Mouse (Mus musculus): ENCODE data around the gene Krtap3-2.
"Not testable (repeated sequence)": the region's sequence is repeated elsewhere in the genome, so short reads cannot be mapped to it uniquely, and the experiment has no call there.

Gene Krtap3-2

DNA sequence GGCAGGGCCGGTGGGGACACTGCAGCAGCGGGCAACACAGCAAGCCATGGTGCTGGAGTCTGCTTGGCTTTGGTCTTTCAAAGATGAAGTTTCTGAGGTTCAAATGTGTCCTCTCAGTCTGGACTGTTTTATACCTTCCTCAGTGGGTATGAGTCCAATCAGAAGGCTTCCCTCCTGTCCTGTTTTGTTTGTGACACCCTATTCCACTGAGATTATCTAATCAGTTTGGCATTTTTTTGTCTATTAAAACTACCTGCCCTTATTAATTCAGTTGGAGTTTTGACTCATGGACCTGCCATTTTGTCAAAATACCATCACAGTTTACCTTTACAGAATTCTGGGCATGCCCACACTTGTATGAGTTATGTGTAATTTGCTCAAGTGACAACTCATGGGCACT is at the start of gene Krtap3-2:
Gene Krtap3-2 (minus strand): TSS at position 101 of the 400 bp plus-strand sequence.
- DNase-seq = no peak

DNA sequence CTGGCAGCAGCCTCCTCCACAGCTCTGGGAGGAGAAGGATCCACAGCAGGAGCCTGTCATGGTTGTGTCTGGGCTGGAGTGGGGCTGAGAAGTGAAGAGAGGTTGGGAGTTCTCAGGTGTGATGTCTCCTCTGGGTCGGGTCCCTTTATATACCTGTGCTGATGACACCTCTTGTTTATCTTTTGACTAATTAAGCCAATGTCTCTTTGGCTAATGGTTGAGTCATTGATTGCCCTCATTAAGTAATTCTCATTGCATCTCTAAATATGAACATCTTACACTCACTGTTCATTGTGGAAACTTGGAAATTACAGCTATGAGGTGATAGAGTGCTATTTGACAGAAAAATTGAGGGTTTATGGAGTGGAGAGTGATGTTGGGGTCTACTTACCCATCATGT is 46.6 kb upstream of the Krtap3-2 start, which contains the start of gene Gm11938:
Gene Gm11938 (minus strand): TSS at position 101 of the 400 bp plus-strand sequence.
- not testable (repeated sequence) for DNase-seq

DNA sequence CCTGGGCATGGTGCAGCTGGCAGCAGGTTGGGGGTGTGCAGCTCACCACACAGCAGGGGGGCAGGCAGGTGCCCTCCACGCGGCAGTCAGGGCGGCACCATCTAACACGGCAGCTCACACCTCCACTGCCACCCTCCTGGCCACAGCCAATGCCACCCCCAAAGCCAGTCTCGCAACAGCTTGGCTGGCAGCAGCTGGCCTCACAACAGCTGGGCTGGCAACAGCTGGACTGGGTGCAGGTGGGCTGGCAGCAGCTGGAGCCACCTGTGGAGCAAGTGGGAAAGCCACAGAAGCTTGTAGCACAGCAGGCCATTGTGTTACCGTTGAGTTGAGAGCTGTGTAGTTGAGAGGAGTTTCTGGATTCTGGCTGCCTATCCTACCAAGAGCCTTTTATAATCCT is 41.1 kb upstream of the Krtap3-2 start, which contains the start of gene Krtap9-3:
Gene Krtap9-3 (minus strand): TSS at position 364 of the 400 bp plus-strand sequence.
- not testable (repeated sequence) for DNase-seq

GRCm38 (mm10) chr11:99590981-99591380 is 34.3 kb upstream of the Krtap3-2 start, which contains the start of gene Krtap1-3:
Krtap1-3 (minus strand) TSS chr11:99591339.
- DNase-seq = no peak

DNA sequence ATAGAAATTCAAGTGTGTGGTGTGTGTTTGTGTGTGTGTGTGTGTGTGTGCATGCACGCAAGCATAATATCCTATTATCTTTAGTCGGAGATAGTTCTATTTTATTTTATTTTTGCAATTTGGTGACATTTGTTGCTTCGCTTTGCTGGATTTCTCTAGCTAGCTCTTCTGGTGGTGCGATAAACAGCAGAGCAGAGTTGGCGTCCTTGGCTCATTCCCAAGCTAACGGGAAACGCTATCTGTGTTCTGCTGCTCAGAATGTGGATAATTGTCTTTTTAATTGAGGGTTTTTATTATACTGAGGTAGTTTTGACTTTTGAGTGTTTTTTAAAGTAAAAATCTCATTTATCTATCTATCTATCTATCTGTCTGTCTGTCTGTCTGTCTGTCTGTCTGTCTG is 28.4 kb upstream of the Krtap3-2 start:
- no peak for DNase-seq

- no peak for DNase-seq
These were observed 26.6 kb upstream of the Krtap3-2 start, which contains the start of gene Krtap1-4 for GRCm38 (mm10) chr11:99583245-99583704. Krtap1-4 (minus strand) TSS chr11:99583654.

DNA sequence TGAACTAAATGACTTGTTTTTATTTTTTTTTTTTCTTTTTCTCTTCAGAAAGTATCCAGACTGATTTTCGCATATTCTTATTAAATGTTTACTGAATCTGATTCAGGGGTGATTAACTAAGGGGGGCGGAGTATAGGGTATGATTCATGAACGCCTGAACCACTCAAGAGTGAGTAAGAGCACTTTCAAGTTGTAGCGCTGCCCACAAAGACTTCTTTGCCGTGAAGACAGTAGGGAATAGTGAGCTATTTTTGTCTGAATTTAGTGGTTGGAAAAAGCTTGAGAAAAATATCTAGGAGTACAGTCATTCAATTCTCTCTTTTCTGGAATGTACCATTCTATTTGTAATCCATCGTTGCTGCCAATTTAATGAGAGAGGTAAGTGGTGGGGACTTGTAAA is 24.9 kb upstream of the Krtap3-2 start:
- DNase-seq = no peak

DNA sequence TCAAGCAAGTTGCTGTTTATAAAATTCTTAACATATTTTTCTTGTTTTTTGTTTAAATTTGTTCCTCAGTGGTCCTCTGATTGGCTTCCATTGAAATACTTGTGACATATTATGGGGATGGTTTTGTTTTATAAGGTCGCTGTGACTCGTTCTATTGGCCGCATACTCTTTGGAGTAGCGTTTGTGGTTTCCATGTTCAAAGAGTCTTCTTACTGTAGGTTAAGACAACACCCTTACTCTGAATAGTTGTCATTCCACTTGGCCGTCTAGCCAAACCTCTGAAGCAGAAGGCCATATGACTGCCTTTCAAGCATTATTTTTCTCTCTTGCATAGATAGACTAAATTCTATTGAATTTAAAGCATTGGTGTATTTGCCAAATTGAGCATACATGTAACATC is 24.4 kb upstream of the Krtap3-2 start:
- DNase-seq = no peak

DNA sequence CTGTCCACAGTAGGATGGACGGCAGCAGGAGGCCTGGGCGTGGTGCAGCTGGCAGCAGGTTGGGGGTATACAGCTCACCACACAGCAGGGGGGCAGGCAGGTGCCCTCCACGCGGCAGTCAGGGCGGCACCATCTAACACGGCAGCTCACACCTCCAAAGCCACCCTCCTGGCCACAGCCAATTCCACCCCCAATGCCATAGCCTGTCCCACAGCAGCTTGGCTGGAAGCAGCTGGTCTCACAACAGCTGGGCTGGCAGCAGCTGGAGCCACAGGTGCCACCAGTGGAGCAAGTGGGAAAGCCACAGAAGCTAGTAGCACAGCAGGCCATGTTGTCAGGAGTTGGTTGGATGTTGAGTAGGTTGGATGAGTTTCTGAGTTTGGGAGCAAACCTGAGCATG is 24.0 kb upstream of the Krtap3-2 start, which contains the start of gene Krtap1-5:
Gene Krtap1-5 (minus strand): TSS at position 381 of the 400 bp plus-strand sequence.
- DNase-seq = no peak

DNA sequence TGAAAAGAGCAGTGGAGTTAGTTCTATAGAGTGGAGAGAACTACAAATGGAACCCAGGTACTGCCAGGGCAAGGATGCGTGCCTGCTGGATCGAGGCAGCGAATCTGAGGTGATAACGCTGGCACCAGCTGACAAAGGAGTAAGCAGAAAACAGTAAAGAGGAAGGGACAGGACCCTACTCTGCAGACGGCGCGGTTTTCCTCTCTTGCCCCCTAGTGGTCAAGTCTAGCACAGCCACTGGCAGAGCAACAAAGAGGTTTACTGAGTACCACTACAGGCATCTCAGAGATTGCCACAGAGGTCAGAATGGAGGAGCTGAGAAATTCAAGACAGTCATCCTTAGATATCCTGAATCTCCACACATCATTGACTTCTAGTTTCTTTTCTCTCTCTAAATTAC is 17.5 kb upstream of the Krtap3-2 start:
- DNase-seq = peak; percentile 72

DNA sequence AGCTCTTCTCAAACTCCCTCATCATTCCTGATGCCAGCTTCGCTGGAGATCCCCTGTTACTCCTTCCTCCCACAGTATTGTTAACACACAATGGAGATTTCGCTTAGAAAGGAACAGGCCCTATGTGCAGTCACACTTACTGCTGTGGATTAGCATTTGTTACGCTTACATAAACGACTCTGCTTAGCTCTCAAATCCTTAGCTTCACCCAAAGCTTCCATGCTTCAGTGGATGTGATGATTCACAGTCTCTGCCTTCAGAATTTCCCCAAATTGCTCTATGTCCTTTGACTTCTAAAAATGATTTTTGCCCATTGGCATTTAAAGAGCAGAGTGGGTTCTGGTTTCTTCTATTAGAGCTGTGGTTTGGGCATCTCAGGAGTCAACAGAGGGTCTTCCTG is 16.5 kb upstream of the Krtap3-2 start:
- no peak for DNase-seq

DNA sequence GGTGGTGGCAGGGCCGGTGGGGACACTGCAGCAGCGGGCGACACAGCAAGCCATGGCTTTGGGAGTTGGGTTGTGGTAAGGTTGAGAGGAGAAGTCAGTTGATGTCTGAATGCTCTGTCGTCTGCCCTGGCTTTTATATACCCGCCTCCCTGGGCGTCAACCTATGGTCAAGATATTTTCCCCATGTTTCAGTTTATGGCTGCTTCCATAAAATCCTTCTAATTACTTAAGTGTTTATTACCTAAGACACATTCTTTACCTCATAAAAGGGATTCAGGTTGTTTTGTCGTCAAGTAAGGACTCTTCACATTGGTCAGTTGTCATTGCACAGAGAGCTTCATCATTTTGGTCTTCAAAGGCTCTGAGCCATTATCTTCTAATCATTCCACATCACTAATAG is 9.9 kb upstream of the Krtap3-2 start, which contains the start of gene Krtap3-1:
Gene Krtap3-1 (minus strand): TSS at position 101 of the 400 bp plus-strand sequence.
- DNase-seq = no peak

DNA sequence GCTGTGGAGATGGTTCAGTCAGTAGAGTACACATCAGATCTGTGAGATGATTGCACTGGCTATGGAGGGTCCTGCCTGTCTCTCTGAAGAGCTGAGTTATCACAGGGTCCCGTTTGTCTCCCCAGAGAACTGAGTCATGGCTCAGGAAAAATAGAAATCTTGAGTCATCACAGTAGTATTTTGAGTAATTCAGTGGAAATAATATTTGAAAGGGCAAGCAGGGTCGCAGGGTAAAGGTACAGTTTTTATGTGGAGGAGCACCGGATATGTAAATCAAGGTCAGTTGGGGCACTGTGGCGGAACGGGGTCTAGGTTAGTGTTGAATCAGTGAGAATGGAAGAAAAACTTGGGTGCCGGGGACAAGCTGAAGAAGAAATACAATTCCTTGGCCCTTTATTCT is 5.9 kb upstream of the Krtap3-2 start:
- no peak for DNase-seq

DNA sequence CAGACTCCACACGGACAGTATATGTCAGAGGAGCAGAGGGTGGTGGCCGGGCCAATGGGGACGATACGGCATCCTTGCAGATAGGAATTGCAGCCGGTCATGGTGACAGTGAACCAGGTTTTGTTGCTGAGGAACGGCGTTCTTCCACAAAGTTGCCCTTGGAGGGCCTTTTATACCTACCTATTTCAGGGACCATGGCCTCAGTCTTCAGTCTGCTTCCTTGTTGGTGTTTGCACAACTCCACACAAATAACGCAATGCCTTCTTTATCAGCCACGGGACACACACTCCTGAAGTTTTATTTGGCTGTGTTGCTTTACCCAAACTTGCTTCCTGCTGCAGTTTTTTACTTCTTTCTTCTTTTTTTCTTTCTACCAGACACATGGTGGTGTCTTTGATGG is 2.7 kb upstream of the Krtap3-2 start, which contains the start of gene Gm11939:
Gene Gm11939 (minus strand): TSS at position 101 of the 400 bp plus-strand sequence.
- no peak for DNase-seq

- DNase-seq = no peak
These were observed 1.5 kb upstream of the Krtap3-2 start for GRCm38 (mm10) chr11:99557976-99558745.

DNA sequence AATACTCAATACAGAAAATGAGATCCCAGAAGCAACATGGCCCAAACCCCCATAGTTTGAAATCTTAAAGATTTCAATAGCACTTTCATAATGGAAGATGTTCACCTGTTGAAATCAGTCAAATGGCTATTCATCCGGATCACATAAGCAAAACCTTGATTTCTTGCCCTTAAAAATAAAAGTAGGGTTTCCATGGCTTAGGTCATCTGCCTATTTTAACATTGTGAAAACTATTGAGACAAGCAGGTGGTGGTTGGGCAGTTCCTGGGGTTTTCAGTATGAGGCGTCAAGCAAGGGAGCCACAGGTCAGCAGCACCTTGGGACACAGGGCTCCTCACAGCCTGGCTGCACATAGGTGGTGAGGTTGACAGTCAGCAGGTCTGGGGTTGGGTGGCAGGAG is 458 bp downstream of the Krtap3-2 start:
- no peak for DNase-seq

- DNase-seq = no peak
These were observed 5.9 kb downstream of the Krtap3-2 start, which contains the start of gene Krtap3-3 for GRCm38 (mm10) chr11:99550765-99551164. Krtap3-3 (minus strand) TSS chr11:99550865.

DNA sequence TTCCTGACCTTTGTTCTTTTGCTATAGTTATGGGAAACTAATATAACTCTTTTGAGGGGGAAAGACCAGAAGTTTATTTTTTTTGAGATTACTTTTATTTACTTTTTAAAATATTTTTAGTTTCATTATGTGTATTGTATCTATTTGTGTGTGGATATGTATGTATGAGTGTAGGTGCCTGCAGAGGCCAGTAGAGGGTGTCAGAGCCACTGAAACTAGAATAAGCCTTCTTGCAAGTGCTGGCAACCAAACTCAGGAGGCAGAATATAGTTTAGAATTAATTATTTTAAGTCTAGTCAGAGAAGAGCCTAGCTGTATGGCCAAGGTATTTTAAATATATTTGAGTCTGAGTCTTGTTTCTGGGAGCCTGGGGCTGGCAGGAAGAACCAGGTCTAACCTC is 8.8 kb downstream of the Krtap3-2 start:
- no peak for DNase-seq

GRCm38 (mm10) chr11:99539721-99540120 is 16.9 kb downstream of the Krtap3-2 start:
- peak; percentile 8 for DNase-seq

DNA sequence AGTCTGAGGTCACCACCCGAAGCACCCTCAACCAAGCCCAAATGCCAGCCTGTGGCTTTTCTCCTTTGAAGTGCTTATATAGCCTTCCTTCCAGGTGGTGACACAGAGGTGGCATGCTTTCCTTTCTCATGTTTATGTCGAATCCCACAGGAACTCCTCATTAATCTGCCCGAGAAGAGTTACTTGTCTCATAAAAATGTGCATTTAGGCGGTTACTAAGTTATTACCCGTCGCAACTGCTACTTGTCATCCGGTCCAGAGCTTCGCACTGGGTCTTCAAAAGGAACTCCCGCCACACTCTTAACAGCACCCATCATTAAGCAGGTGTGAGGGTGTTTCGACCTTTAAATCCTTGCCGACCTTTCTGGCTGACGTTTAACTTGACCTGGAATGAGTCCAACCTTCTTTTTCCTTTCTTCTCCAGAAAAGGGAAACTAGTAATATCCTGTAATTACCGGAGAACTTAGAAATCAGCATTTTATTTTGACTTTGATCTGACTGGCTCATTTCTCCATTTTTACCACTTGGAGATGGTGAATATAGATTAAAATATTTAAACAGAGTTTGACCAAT is 35.3 kb downstream of the Krtap3-2 start, which contains the start of gene Krt39:
Gene Krt39 (minus strand): TSS at position 51 of the 573 bp plus-strand sequence.
- peak; percentile 3 for DNase-seq

- no peak for DNase-seq
These were observed 42.6 kb downstream of the Krtap3-2 start for GRCm38 (mm10) chr11:99514098-99514497.

Measured in kidney, adult 18-20 months (tissue).